Mouse (Mus musculus) erythroblast, embryonic 14.5 days (primary cell): ENCODE measurements around the gene Slc13a4.

Source experiments
- GATA1 ChIP-seq: IDR thresholded peaks from 2 replicates; pipeline ENCODE4 v1.6.1; 2012; ENCODE audit warnings: low read length, inconsistent platforms, mixed read lengths
- TAL1 ChIP-seq: IDR thresholded peaks from 3 replicates; pipeline ENCODE4 v1.6.1; 2012; ENCODE audit warnings: low read length, inconsistent platforms, mixed read lengths

DNA sequence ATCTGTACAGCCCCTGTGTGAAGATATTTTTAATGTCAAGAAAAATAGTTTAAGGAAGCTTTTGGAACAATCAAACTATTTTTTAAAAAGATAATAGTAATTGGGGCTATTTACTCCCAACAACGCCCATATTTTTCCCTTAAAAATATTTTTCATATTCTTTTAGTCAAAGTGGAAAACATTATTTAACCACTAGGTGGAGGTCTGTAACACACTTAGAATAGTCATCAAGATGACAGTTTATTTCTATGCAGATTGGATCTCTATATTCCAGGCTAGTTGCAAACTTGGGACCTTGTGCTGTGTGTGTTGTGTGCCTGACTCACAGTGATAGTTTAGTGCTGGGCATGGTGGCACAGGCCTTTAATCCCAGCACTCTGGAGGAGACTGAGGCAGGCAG lies 78.5 kb downstream of the Slc13a4 start:
- no peak for TF ChIP-seq GATA1
- no peak for TF ChIP-seq TAL1
